Mouse (Mus musculus): ENCODE data around the gene Rbm14. TPM values are rescaled to one million over a fixed set of nuclear protein-coding genes. Genes with fewer than 3 reads are reported as not detected.

The Rbm14 gene
- total RNA-seq, 1 experiment = 91.7 TPM

DNA sequence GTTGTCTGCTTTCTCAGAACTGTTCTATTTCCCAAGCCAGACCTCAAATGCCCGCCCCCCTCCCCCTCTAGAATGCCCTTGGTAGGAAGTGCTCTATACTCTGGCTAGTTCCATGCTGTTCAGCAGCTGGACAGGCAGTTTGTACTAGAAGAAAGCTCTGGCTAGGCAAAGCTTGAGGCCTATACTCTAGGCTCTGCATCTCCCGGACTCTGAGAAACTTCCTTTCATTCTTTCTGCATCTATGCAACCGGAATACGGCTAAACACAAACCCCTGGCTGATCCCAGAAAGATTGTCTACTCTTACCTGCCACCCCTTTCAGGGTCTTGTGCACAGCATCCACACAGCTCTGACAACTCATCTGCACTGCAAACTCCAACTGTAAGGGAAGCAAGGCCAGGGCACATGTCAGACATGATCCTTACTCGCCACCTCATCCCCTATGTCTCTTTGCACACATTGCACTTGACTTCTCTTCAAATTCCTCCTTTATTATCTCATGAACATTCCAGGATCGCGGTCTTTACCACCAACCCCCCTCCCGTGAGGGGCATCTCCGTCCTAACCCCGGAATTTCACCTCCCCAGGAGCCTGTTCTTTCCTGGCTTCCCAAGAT, 27.2 kb upstream of the Rbm14 start:
- Histone ChIP-seq H3K9ac (ENCODE audit: insufficient read depth, low read depth, low read length, poor library complexity, severe bottlenecking) (peak overlapping the region; percentile 73), H3K27ac (ENCODE audit: insufficient read depth, low read depth, low read length, poor library complexity, severe bottlenecking) (no peak overlapping the region)
- TF ChIP-seq HCFC1 (IDR thresholded peaks at IDR 0.05; ENCODE audit: borderline replicate concordance, insufficient read depth, low read length) (no peak), ZC3H11A (IDR thresholded peaks at IDR 0.05; ENCODE audit: borderline replicate concordance, low read depth, low read length) (no peak)

GRCm38 (mm10) chr19:4837049-4837448, 25.6 kb upstream of the Rbm14 start:
- no peaks in the 10 kb centered on the region for H3K9me3 ChIP-seq (ENCODE audit: control insufficient read depth, insufficient read depth, low read depth, low read length)
- H3K27ac ChIP-seq (ENCODE audit: insufficient read depth, low read depth, low read length, poor library complexity, severe bottlenecking) = no peak overlapping the region
- in situ Hi-C loops (cut with MboI; ENCODE audit: low sequenced_read_pairs in 2 of 2, unreplicated experiment in 2 of 2) = no loop called here
- TF ChIP-seq ZC3H11A (IDR thresholded peaks at IDR 0.05; ENCODE audit: borderline replicate concordance, low read depth, low read length) = no peak
- no peak overlapping the region for H3K4me3 ChIP-seq (ENCODE audit: insufficient read depth in 1 of 2, low read depth in 1 of 2, low read length in 2 of 2, poor library complexity in 1 of 2, severe bottlenecking in 1 of 2)
- DNase-seq (ENCODE audit: low read depth, low spot score) = no peak
- H3K36me3 ChIP-seq (ENCODE audit: control insufficient read depth, insufficient read depth, low read length, poor library complexity, severe bottlenecking) = peaks cover 4% of the 10 kb centered on the region; the same call in 1 of the 2 replicates
- H3K4me1 ChIP-seq (ENCODE audit: control insufficient read depth in 2 of 2, insufficient read depth in 2 of 2, low read length in 2 of 2, poor library complexity in 1 of 2) = peaks cover 6 to 7% of the 10 kb centered on the region in 2 experiments; a peak in 3 of 4 replicates
- H3K9ac ChIP-seq (ENCODE audit: insufficient read depth, low read depth, low read length, poor library complexity, severe bottlenecking) = no peak overlapping the region

More for the DNA sequence above, 27.2 kb upstream of the Rbm14 start:
- H3K36me3 ChIP-seq (ENCODE audit: control insufficient read depth, insufficient read depth, low read length, poor library complexity, severe bottlenecking) = peaks cover 2% of the 10 kb centered on the region; the same call in 1 of the 2 replicates
- H3K4me1 ChIP-seq (ENCODE audit: control insufficient read depth in 2 of 2, insufficient read depth in 2 of 2, low read length in 2 of 2, poor library complexity in 1 of 2) = peaks cover 6 to 7% of the 10 kb centered on the region in 2 experiments; a peak in 2 of 4 replicates
- H3K4me3 ChIP-seq (ENCODE audit: insufficient read depth in 1 of 2, low read depth in 1 of 2, low read length in 2 of 2, poor library complexity in 1 of 2, severe bottlenecking in 1 of 2) = peak overlapping the region; percentile 64 to 66
- H3K9me3 ChIP-seq (ENCODE audit: control insufficient read depth, insufficient read depth, low read depth, low read length) = no peaks in the 10 kb centered on the region
- DNase-seq (ENCODE audit: low read depth, low spot score) = no peak
- in situ Hi-C loops (cut with MboI; ENCODE audit: low sequenced_read_pairs in 2 of 2, unreplicated experiment in 2 of 2) = no loop called here

- H3K27ac ChIP-seq (ENCODE audit: insufficient read depth, low read depth, low read length, poor library complexity, severe bottlenecking) = no peak overlapping the region; the same call in 1 of the 2 replicates
- H3K4me1 ChIP-seq (ENCODE audit: control insufficient read depth in 2 of 2, insufficient read depth in 2 of 2, low read length in 2 of 2, poor library complexity in 1 of 2) = peaks cover 6 to 7% of the 10 kb centered on the region in 2 experiments; a peak in 3 of 4 replicates
- in situ Hi-C loops (cut with MboI; ENCODE audit: low sequenced_read_pairs in 2 of 2, unreplicated experiment in 2 of 2) = no loop called here
- no peaks in the 10 kb centered on the region for H3K9me3 ChIP-seq (ENCODE audit: control insufficient read depth, insufficient read depth, low read depth, low read length)
- no peak for TF ChIP-seq ZC3H11A (IDR thresholded peaks at IDR 0.05; ENCODE audit: borderline replicate concordance, low read depth, low read length)
- TF ChIP-seq ZNF384 (IDR thresholded peaks at IDR 0.05; ENCODE audit: low read depth, low read length) = no peak
- H3K36me3 ChIP-seq (ENCODE audit: control insufficient read depth, insufficient read depth, low read length, poor library complexity, severe bottlenecking) = peaks cover 4% of the 10 kb centered on the region; the same call in 1 of the 2 replicates
- DNase-seq (ENCODE audit: low read depth, low spot score) = no peak
- no peak overlapping the region for H3K9ac ChIP-seq (ENCODE audit: insufficient read depth, low read depth, low read length, poor library complexity, severe bottlenecking)
- no peak overlapping the region for H3K4me3 ChIP-seq (ENCODE audit: insufficient read depth in 1 of 2, low read depth in 1 of 2, low read length in 2 of 2, poor library complexity in 1 of 2, severe bottlenecking in 1 of 2)
Measured at GRCm38 (mm10) chr19:4836096-4836495, 24.7 kb upstream of the Rbm14 start.

- in situ Hi-C loops (cut with MboI; ENCODE audit: low sequenced_read_pairs in 2 of 2, unreplicated experiment in 2 of 2) = no loop called here
- no peak overlapping the region for H3K9ac ChIP-seq (ENCODE audit: insufficient read depth, low read depth, low read length, poor library complexity, severe bottlenecking)
- no peaks in the 10 kb centered on the region for H3K9me3 ChIP-seq (ENCODE audit: control insufficient read depth, insufficient read depth, low read depth, low read length)
- H3K27ac ChIP-seq (ENCODE audit: insufficient read depth, low read depth, low read length, poor library complexity, severe bottlenecking) = no peak overlapping the region
- peaks cover 7% of the 10 kb centered on the region in 2 experiments; a peak in 3 of 4 replicates for H3K4me1 ChIP-seq (ENCODE audit: control insufficient read depth in 2 of 2, insufficient read depth in 2 of 2, low read length in 2 of 2, poor library complexity in 1 of 2)
- no peak for DNase-seq (ENCODE audit: low read depth, low spot score)
- H3K4me3 ChIP-seq (ENCODE audit: insufficient read depth in 1 of 2, low read depth in 1 of 2, low read length in 2 of 2, poor library complexity in 1 of 2, severe bottlenecking in 1 of 2) = no peak overlapping the region
- TF ChIP-seq MAFK (IDR thresholded peaks at IDR 0.05; ENCODE audit: insufficient read depth, low read depth, low read length) = no peak
- no peak for TF ChIP-seq ZC3H11A (IDR thresholded peaks at IDR 0.05; ENCODE audit: borderline replicate concordance, low read depth, low read length)
- no peak for TF ChIP-seq HCFC1 (IDR thresholded peaks at IDR 0.05; ENCODE audit: borderline replicate concordance, insufficient read depth, low read length)
- TF ChIP-seq ZNF384 (IDR thresholded peaks at IDR 0.05; ENCODE audit: low read depth, low read length) = no peak
- peaks cover 4% of the 10 kb centered on the region; the same call in 1 of the 2 replicates for H3K36me3 ChIP-seq (ENCODE audit: control insufficient read depth, insufficient read depth, low read length, poor library complexity, severe bottlenecking)
Measured at GRCm38 (mm10) chr19:4833977-4834376, 22.5 kb upstream of the Rbm14 start.

DNA sequence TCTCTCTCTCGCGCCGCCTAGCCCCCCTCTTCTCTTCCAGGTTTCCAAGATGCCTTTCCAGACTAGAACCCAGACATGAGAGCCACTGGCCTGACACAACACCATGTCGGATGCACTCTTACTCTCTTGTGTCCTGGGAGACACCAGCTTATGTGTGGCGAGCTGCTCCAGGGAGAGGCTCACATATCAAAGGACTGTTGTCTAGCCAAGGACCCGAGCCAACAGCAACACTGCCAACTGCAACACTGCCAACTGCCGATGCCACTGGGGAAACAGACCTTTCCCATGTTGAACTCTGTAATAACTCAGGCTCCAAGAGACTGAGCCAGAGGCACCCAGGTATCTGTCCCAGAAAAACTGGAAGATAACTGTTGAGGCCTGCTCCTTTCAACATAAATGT, 17.7 kb upstream of the Rbm14 start:
- peak overlapping the region; percentile 15 to 26; a peak in 2 of 4 replicates for H3K4me3 ChIP-seq (ENCODE audit: insufficient read depth in 1 of 2, low read depth in 1 of 2, low read length in 2 of 2, poor library complexity in 1 of 2, severe bottlenecking in 1 of 2)
- H3K9me3 ChIP-seq (ENCODE audit: control insufficient read depth, insufficient read depth, low read depth, low read length) = no peaks in the 10 kb centered on the region
- peaks cover 0 to 17% of the 10 kb centered on the region in 2 experiments; a peak in 2 of 4 replicates for H3K4me1 ChIP-seq (ENCODE audit: control insufficient read depth in 2 of 2, insufficient read depth in 2 of 2, low read length in 2 of 2, poor library complexity in 1 of 2)
- in situ Hi-C loops (cut with MboI; ENCODE audit: low sequenced_read_pairs in 2 of 2, unreplicated experiment in 2 of 2) = no loop called here
- peak overlapping the region; percentile 70; the same call in 1 of the 2 replicates for H3K27ac ChIP-seq (ENCODE audit: insufficient read depth, low read depth, low read length, poor library complexity, severe bottlenecking)
- DNase-seq (ENCODE audit: low read depth, low spot score) = no peak
- no peak for TF ChIP-seq CHD2 (IDR thresholded peaks at IDR 0.05; ENCODE audit: low read depth, low read length)
- TF ChIP-seq HCFC1 (IDR thresholded peaks at IDR 0.05; ENCODE audit: borderline replicate concordance, insufficient read depth, low read length) = no peak
- no peak for TF ChIP-seq MAFK (IDR thresholded peaks at IDR 0.05; ENCODE audit: insufficient read depth, low read depth, low read length)
- TF ChIP-seq ZC3H11A (IDR thresholded peaks at IDR 0.05; ENCODE audit: borderline replicate concordance, low read depth, low read length) = no peak
- TF ChIP-seq ZNF384 (IDR thresholded peaks at IDR 0.05; ENCODE audit: low read depth, low read length) = no peak
- H3K9ac ChIP-seq (ENCODE audit: insufficient read depth, low read depth, low read length, poor library complexity, severe bottlenecking) = peak overlapping the region; percentile 79
- peaks cover 4% of the 10 kb centered on the region; the same call in 1 of the 2 replicates for H3K36me3 ChIP-seq (ENCODE audit: control insufficient read depth, insufficient read depth, low read length, poor library complexity, severe bottlenecking)
